Mouse (Mus musculus): ENCODE data around the gene Psmb11. TPM values are rescaled to one million over a fixed set of nuclear protein-coding genes. Genes with fewer than 3 reads are reported as not detected.

The Psmb11 gene
- polyA plus RNA-seq (2015; fragmentation: Nextera tagmentation; extraction: Ambion mirVana) = not detected in 2 replicates

DNA sequence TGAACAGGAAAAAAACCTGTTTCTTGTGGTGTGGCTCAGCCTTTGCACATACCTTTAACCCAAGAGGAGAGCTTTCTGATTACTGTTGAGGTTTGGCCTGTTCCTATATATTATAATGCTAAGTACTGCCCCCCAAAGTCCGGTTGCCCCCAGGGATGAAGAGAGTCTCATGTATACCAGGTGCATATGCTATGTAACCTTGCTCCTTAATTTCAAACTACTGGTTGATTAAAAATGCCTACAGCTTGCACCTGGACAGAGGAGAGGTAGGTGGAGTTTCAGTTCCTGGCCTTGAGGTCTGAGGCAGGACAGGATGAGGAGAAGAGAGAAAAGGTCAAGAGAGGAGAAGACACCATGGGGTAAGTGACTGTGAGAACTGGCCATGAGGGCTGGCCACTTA lies at the start of gene Psmb11:
Psmb11 (plus strand) TSS at position 301 of the 400 bp plus-strand sequence.

DNA sequence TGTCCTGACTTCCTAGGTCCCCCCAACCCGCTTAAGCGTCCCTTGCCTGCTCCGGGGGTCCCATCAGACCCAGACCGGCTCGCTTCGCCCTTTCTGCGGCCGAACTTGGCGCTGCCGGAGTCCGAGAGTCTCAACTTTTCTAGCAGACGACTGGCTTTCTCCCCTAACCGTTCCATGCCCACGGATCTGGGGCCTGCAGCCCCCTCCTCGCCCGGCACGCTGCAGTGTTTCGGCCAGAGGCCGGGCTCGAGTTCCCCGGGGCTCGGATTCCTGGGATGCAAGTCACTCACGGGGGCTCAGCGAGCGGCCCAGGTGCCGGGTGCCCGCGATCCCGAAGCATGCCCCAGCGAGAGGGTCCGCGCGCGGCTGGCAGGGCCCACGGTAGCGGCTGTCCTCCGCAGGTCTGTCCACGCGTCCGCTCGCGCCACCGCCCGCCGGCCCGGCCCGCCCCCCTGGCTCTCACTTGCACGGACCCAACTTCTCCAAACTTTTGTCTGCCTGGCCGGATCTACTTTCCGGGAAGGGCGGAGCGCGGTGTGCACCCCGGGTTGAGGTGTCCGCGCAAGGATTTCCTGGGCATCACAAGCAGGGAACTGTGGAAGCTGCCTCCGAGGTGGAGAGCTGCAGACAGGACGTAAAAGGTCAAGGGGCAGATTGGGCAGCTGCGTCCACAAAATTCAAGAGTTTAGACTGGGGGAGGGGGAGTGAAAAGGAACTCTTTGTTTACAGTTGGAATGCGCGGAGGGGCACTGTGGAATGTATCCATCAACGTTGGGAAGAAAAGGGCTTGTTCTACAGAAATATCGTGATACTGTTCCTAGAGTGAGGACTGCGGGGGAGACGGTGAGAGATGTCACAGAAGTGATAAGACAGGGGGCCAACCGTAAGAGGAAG lies 43.9 kb upstream of the Psmb11 start, which contains the start of gene Ajuba:
Ajuba (minus strand) TSS at position 470 of the 894 bp plus-strand sequence.

DNA sequence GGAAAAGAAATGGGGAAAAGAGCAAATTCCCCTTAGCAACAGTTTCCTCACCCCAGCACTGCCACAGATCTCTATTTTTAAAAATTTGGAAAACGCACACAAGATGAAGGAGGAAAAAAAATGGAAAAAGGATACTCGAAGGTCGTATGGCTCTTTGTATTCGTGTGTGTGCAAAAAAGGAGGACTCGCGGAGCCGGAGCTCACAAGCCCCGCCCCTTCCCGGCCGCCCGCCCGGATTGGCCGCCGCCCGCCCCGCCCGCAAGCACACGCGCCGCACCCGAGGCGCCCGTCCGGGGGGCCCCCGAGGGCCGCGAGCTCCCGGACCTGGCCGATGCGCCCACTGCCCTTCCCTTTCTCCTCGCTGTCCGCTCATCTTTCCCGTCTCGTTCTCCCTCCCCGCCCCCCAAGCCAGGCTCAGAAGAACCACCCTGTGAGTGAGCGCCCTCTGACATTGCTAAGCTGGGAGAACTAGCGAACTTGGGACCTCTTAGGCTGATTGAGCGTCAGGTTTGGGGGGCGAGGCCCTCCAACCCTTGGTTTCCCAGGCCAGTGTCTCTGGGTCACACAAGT lies 15.4 kb upstream of the Psmb11 start, which contains the start of gene 4931414P19Rik:
4931414P19Rik (minus strand) TSS at position 242 of the 570 bp plus-strand sequence.

DNA sequence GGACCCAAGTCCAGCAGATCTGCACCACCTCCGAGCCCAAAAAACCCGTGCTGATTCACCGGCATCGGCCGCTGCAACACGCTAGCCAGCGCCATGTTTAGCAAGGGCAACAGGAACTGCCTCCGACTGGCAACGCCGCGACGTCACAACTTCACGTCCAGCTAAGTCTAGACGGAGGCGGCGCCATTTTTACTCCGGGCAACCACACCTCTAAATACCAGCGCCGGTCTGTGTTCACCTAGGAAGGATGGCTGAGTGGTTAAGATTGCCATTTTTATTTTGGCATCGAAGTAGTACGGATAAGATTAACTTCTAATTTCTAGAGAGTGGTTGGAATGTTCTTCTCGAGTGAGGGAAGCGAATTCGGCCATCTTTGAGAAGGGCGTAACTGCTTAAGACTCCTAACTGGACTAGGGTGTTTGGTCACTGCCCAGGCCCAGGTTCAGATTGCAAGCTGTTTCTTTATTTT lies 3.3 kb upstream of the Psmb11 start, which contains the start of gene Psmb5:
Psmb5 (minus strand) TSS at position 126 of the 469 bp plus-strand sequence.

DNA sequence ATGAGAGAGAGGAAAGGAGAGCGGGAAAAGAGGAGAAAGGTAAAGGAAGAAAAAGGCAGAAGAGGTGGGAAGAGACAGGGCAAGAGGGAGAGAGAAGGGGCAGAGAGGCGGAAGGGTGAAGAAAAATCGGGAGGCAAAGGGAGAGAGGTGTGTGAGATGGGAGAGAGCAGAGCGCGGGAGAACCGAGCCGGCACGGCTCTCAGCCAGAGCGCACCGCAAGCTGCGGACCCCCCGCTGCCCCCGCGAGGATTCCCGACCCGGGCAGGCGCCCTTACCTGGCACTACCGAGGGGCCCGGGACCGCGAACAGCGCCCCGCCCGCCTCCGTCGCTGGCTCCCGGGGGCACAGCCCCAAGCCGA lies 19.7 kb downstream of the Psmb11 start, which contains the start of gene Gm17606:
Gm17606 (plus strand) TSS at position 7 of the 359 bp plus-strand sequence.

DNA sequence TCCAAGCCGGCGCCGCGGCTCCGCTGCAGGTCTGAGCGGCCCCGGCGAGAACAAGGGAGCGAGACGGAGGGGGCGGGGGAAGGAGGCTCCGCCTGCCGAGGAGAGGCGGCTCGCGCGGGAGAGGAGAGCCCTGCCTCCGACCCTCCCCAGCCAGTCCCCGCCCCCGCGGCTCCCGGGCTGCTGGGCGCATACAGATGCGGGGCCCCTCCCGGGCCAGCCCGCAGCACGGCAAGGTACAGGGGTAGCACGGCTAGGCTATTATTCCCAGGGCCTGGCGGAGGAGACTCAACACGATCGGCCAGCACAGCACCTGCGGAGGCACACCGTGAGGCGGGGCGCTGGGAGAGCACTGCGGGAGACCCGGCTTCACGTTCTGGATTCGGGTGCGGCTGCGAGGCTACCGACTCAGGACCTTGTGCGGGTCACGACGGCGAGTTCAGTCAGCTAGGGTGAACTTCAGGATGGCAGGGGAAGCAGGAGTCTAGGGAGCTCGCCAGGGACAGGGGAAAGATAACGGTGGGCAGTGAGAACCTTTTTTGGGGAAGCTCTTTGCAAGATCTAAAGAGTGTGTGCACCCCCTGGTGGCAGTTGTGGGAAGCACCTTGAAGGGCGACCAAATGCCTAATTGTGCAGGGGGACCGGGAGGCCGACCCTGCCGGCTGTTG lies 20.2 kb downstream of the Psmb11 start, which contains the start of gene Cdh24:
Cdh24 (minus strand) TSS at position 60 of the 665 bp plus-strand sequence.

MicroRNAs encoded within 50 kb of the gene (microRNA counts, 519-probe panel; counts per million panel counts)
- microRNA mmu-miR-686 = 88.3 counts per million

Other genes with a start within 250 kb of the Psmb11 start
- gene Slc7a7, start 203.7 kb upstream of the Psmb11 start, polyA plus RNA-seq (2015; fragmentation: Nextera tagmentation; extraction: Ambion mirVana) = 5.2 and 7.3 TPM in 2 replicates
- 330 and 368 TPM in 2 replicates for gene Mrpl52, start 194.5 kb upstream of the Psmb11 start, polyA plus RNA-seq (2015; fragmentation: Nextera tagmentation; extraction: Ambion mirVana)
- 48.4 and 54.3 TPM in 2 replicates for gene Mmp14, start 189.8 kb upstream of the Psmb11 start, polyA plus RNA-seq (2015; fragmentation: Nextera tagmentation; extraction: Ambion mirVana)
- gene Lrp10, start 157.3 kb upstream of the Psmb11 start, polyA plus RNA-seq (2015; fragmentation: Nextera tagmentation; extraction: Ambion mirVana) = 32.4 and 43.0 TPM in 2 replicates
- 0.58 and 0.61 TPM in 2 replicates for gene Rem2, start 145.3 kb upstream of the Psmb11 start, polyA plus RNA-seq (2015; fragmentation: Nextera tagmentation; extraction: Ambion mirVana)
- 33.7 and 35.1 TPM in 2 replicates for gene Prmt5, start 103.9 kb upstream of the Psmb11 start, polyA plus RNA-seq (2015; fragmentation: Nextera tagmentation; extraction: Ambion mirVana)
- gene Haus4, start 66.8 kb upstream of the Psmb11 start, polyA plus RNA-seq (2015; fragmentation: Nextera tagmentation; extraction: Ambion mirVana) = 81.4 and 85.9 TPM in 2 replicates
- 4.4 and 5.9 TPM in 2 replicates for gene Ajuba, start 43.9 kb upstream of the Psmb11 start, polyA plus RNA-seq (2015; fragmentation: Nextera tagmentation; extraction: Ambion mirVana)
- 2.0 and 3.0 TPM in 2 replicates for gene 4931414P19Rik, start 15.4 kb upstream of the Psmb11 start, polyA plus RNA-seq (2015; fragmentation: Nextera tagmentation; extraction: Ambion mirVana)
- 209 and 218 TPM in 2 replicates for gene Psmb5, start 3.4 kb upstream of the Psmb11 start, polyA plus RNA-seq (2015; fragmentation: Nextera tagmentation; extraction: Ambion mirVana)
- gene Gm17606, start 19.5 kb downstream of the Psmb11 start, polyA plus RNA-seq (2015; fragmentation: Nextera tagmentation; extraction: Ambion mirVana) = not detected in 2 replicates
- gene Cdh24, start 19.9 kb downstream of the Psmb11 start, polyA plus RNA-seq (2015; fragmentation: Nextera tagmentation; extraction: Ambion mirVana) = 0.53 and 0.63 TPM in 2 replicates
- gene 1700123O20Rik, start 64.8 kb downstream of the Psmb11 start, polyA plus RNA-seq (2015; fragmentation: Nextera tagmentation; extraction: Ambion mirVana) = 46.7 and 53.4 TPM in 2 replicates
- 81.1 and 96.0 TPM in 2 replicates for gene Acin1, start 65.5 kb downstream of the Psmb11 start, polyA plus RNA-seq (2015; fragmentation: Nextera tagmentation; extraction: Ambion mirVana)
- 0.16 and 0.28 TPM in 2 replicates for gene Gm29776, start 77.4 kb downstream of the Psmb11 start, polyA plus RNA-seq (2015; fragmentation: Nextera tagmentation; extraction: Ambion mirVana)
- 18.5 and 28.5 TPM in 2 replicates for gene Cebpe, start 90.7 kb downstream of the Psmb11 start, polyA plus RNA-seq (2015; fragmentation: Nextera tagmentation; extraction: Ambion mirVana)
- gene Slc7a8, start 160.5 kb downstream of the Psmb11 start, polyA plus RNA-seq (2015; fragmentation: Nextera tagmentation; extraction: Ambion mirVana) = 2.0 and 3.4 TPM in 2 replicates
- not detected in 2 replicates for gene Rnf212b, start 192.7 kb downstream of the Psmb11 start, polyA plus RNA-seq (2015; fragmentation: Nextera tagmentation; extraction: Ambion mirVana)
- 2.9 and 3.5 TPM in 2 replicates for gene Homez, start 249.5 kb downstream of the Psmb11 start, polyA plus RNA-seq (2015; fragmentation: Nextera tagmentation; extraction: Ambion mirVana)

Measured in spleen, postnatal 0 days (tissue).